Mouse (Mus musculus) lung, adult 2 months (tissue): ENCODE results near the gene Gm20671.

Experiments
- CTCF ChIP-seq: fragments of 200-500 bp; IDR thresholded peaks from 2 replicates; pipeline ENCODE4 v1.5.1; 2011; ENCODE audit warnings: mild to moderate bottlenecking, low read length, control low read depth; ENCODE audit not compliant: insufficient read depth
- POLR2A ChIP-seq: fragments of 200-500 bp; IDR thresholded peaks from 2 replicates; pipeline ENCODE4 v1.6.1; 2011; ENCODE audit warnings: low read depth, mild to moderate bottlenecking, control low read depth, low read length, borderline replicate concordance; ENCODE audit errors: extremely low read depth

DNA sequence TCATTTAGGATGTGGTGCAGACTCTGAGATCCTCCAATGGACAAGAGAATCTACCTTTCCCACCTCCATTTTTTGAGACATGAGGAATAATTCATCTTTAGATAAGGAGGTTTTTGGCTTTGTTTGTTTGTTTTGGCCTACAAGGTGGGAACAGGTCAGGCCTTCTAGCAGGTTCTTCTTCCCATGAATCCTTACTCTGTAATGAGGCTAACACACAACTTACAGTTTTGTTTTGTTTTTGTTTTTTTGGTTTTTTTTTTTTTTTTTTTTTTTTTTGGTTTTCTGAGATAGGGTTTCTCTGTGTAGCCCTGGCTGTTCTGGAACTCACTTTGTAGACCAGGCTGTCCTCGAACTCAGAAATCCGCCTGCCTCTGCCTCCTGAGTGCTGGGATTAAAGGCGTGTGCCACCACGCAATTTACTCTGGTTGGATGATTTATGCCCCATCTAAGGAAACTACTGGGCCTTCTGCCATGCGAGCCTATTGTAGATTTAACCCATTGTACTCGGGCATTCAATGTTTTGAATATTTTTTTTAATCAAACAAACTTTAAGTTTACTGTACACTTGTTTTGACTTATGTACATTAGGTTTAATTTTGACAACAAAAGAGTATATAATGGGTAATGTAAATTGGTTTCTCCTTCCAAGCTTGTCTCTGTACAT is 35.7 kb upstream of the Gm20671 start:
- TF ChIP-seq CTCF (no peak), POLR2A (no peak)
